Mouse (Mus musculus): ENCODE measurements at regions not wholly inside any gene's neighbourhood (a gene's known extent, or its start where the extent isn't known, plus 50 kb on each side); places are given as distances from the start of the nearest gene placed in this dataset.

DNA sequence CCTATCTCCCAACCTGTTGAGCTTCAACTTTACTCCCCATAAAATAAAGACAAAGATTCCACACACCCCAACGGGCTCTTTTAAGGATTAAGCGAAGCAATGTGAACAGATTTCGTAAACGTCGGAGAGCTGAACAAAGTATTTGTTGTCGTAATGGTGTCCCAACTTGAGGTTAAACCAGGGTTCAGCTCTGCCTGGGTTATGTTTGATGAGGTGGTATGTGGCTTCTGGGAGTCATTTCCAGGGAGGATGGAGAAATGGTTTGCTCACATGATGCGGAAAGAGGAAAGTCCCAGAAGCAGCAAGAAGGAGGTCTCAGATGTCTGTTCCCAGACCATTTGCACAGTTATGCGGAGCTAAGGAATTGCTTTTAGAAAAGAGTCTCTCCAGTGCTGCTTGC is 126.1 kb upstream of the Slc44a1 start:
- TF ChIP-seq POLR2A (IDR thresholded peaks at IDR 0.05; ENCODE audit: borderline replicate concordance, extremely low read depth, low read depth, low read length), result no peak
- no peak for TF ChIP-seq CTCF (IDR thresholded peaks at IDR 0.05; ENCODE audit: insufficient read depth, low read length)
- 86% methylated on average over 8 of the region's 8 CpGs for WGBS
- Histone ChIP-seq H3K4me1 (ENCODE audit: control insufficient read depth, insufficient read depth, low read length) (peaks cover 22% of the 10 kb centered on the region), H3K4me3 (replicated peaks; ENCODE audit: extremely low read depth, low read depth, low read length) (no peak overlapping the region)
- DNase-seq, result no peak

- WGBS, result 60% methylated on average over 4 of the region's 4 CpGs
- TF ChIP-seq POLR2A (IDR thresholded peaks at IDR 0.05; ENCODE audit: borderline replicate concordance, extremely low read depth, low read depth, low read length), result no peak
- TF ChIP-seq CTCF (IDR thresholded peaks at IDR 0.05; ENCODE audit: insufficient read depth, low read length), result no peak
Observed at GRCm38 (mm10) chr4:53307121-53307520, 133.1 kb upstream of the Slc44a1 start.

DNA sequence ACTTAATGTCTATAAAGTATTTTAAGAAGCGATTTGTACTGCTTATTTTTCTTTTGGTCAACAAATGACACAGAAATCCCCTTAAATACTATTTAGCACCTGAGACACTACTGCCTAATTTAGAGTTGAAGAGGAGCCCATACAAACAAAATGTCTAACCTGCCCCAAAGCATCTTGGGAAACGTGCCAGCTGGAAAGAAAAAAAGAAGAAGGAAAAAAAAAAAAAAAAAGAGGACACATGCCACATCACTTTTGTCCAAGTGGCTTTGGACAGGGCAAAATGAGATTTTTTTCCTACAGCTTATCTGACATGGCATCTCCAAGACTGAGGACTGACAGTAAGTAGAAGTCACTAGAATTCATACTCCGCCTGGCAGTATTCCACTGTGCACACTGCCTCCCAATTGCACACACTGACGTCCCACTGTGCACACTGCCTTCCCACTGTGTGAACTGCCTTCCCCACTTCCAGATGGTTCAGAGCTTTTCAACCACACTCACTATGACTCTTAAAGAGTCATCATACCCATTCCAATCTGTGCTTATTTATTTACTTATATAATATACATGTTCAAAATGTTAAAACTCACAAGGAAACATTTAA is 135.3 kb upstream of the Slc44a1 start:
- Histone ChIP-seq H3K4me1 (ENCODE audit: control insufficient read depth, insufficient read depth, low read length) (no peaks in the 10 kb centered on the region; the same call in 1 of the 2 replicates), H3K4me3 (replicated peaks; ENCODE audit: extremely low read depth, low read depth, low read length) (no peak overlapping the region)
- DNase-seq, result no peak
- WGBS, result 77% methylated on average over 4 of the region's 4 CpGs
- no peak for TF ChIP-seq CTCF (IDR thresholded peaks at IDR 0.05; ENCODE audit: insufficient read depth, low read length)
- TF ChIP-seq POLR2A (IDR thresholded peaks at IDR 0.05; ENCODE audit: borderline replicate concordance, extremely low read depth, low read depth, low read length), result no peak

More at GRCm38 (mm10) chr4:53307121-53307520, 133.1 kb upstream of the Slc44a1 start:
- no peak overlapping the region for H3K4me3 ChIP-seq (replicated peaks; ENCODE audit: extremely low read depth, low read depth, low read length)
- H3K4me1 ChIP-seq (ENCODE audit: control insufficient read depth, insufficient read depth, low read length), result no peaks in the 10 kb centered on the region; the same call in 1 of the 2 replicates
- no peak for DNase-seq

- no peak for DNase-seq
- Histone ChIP-seq H3K4me3 (replicated peaks; ENCODE audit: extremely low read depth, low read depth, low read length) (no peak overlapping the region), H3K4me1 (ENCODE audit: control insufficient read depth, insufficient read depth, low read length) (no peaks in the 10 kb centered on the region; the same call in 1 of the 2 replicates)
- WGBS, result 43% methylated on average over 2 of the region's 2 CpGs
- TF ChIP-seq CTCF (IDR thresholded peaks at IDR 0.05; ENCODE audit: insufficient read depth, low read length), result no peak
- TF ChIP-seq POLR2A (IDR thresholded peaks at IDR 0.05; ENCODE audit: borderline replicate concordance, extremely low read depth, low read depth, low read length), result no peak
Observed at GRCm38 (mm10) chr4:53304290-53304654, 135.9 kb upstream of the Slc44a1 start.

DNA sequence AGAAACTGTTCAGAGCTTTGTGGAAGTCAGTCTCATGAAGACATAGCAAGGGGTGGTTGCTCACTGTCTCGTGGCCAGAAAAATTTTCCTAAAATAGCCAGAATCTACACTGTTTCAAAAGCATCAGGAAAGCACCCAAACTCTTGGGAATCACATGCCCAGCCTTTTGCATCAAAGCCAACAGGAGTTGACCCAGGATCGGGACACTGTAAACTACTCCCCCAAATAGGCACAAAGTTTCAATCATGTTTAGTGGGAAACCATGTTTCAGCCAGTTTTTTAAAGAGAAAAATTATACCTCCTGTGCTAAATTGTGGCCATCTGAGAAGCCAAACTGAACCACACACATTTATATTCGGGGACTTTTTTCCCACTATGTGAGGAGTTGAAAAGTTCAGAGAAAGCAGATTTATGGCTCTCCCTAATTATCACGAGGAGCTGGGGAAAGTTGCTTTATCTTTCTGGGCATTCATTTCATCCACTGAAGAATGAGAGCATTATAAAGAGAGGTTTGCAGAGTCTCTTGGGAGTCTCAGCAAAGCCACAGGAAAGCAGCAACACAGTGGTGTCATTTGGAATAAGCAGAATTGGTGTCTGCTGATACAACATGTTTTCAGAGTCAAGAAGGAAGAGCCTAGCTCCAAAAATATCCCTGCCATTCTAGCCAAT is 136.5 kb upstream of the Slc44a1 start:
- Histone ChIP-seq H3K4me3 (replicated peaks; ENCODE audit: extremely low read depth, low read depth, low read length) (no peak overlapping the region), H3K4me1 (ENCODE audit: control insufficient read depth, insufficient read depth, low read length) (no peaks in the 10 kb centered on the region; the same call in 1 of the 2 replicates)
- 53% methylated on average over 4 of the region's 4 CpGs for WGBS
- TF ChIP-seq POLR2A (IDR thresholded peaks at IDR 0.05; ENCODE audit: borderline replicate concordance, extremely low read depth, low read depth, low read length), result no peak
- no peak for TF ChIP-seq CTCF (IDR thresholded peaks at IDR 0.05; ENCODE audit: insufficient read depth, low read length)
- DNase-seq, result no peak

DNA sequence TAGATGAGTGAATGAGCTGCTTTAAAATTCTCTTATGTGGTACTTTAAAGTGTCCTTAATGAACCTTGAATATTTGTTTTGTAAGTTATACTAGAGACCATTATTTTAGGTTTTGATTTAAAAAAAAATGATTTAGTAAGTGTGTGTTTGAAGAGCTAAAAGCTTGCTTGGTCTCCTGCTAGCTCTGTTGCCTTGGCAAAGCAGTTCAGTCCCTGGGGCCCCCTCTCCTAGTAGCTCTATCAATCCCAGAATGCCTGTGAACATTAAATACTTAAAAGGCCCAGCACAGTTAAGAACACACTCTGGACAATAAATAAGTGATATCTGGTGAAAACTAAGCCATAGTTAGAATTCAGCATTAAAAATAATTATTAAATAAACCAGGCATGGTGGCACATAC is 138.3 kb upstream of the Abca1 start:
- DNase-seq, result no peak
- Histone ChIP-seq H3K4me1 (ENCODE audit: control insufficient read depth, insufficient read depth, low read length) (no peaks in the 10 kb centered on the region), H3K4me3 (replicated peaks; ENCODE audit: extremely low read depth, low read depth, low read length) (no peak overlapping the region)
- TF ChIP-seq POLR2A (IDR thresholded peaks at IDR 0.05; ENCODE audit: borderline replicate concordance, extremely low read depth, low read depth, low read length) (no peak), CTCF (IDR thresholded peaks at IDR 0.05; ENCODE audit: insufficient read depth, low read length) (no peak)

DNA sequence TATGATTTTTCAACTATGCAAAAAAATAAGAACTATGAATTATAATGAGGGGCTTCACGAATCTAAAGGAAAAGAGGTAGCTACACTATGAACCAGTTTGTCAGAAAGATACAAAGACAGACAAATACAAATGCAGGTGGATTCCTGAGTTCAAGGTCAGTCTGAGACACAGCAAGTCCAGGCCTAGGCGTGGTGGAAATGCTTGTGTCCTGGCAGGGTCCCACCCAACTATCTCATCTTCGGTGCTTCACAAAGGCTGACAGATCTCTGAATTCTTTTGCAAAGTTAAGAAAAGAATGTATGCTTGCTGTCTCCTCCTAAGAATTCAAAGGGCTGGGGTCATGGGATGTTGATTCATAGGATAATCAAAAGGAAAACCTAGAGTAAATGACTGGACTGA is 132.9 kb upstream of the Abca1 start:
- 94% methylated on average over 3 of the region's 3 CpGs for WGBS
- no peak for DNase-seq
- Histone ChIP-seq H3K4me1 (ENCODE audit: control insufficient read depth, insufficient read depth, low read length) (no peaks in the 10 kb centered on the region), H3K4me3 (replicated peaks; ENCODE audit: extremely low read depth, low read depth, low read length) (no peak overlapping the region)
- TF ChIP-seq CTCF (IDR thresholded peaks at IDR 0.05; ENCODE audit: insufficient read depth, low read length), result no peak
- no peak for TF ChIP-seq POLR2A (IDR thresholded peaks at IDR 0.05; ENCODE audit: borderline replicate concordance, extremely low read depth, low read depth, low read length)

GRCm38 (mm10) chr4:53277741-53278525 is 118.2 kb upstream of the Abca1 start:
- Histone ChIP-seq H3K4me3 (replicated peaks; ENCODE audit: extremely low read depth, low read depth, low read length) (no peak overlapping the region), H3K4me1 (ENCODE audit: control insufficient read depth, insufficient read depth, low read length) (no peaks in the 10 kb centered on the region)
- TF ChIP-seq CTCF (IDR thresholded peaks at IDR 0.05; ENCODE audit: insufficient read depth, low read length) (no peak), POLR2A (IDR thresholded peaks at IDR 0.05; ENCODE audit: borderline replicate concordance, extremely low read depth, low read depth, low read length) (no peak)
- WGBS, result 51% methylated on average over 12 of the region's 12 CpGs
- no peak for DNase-seq

GRCm38 (mm10) chr4:53270433-53270832 is 110.7 kb upstream of the Abca1 start:
- 76% methylated on average over 10 of the region's 10 CpGs for WGBS
- Histone ChIP-seq H3K4me3 (replicated peaks; ENCODE audit: extremely low read depth, low read depth, low read length) (no peak overlapping the region), H3K4me1 (ENCODE audit: control insufficient read depth, insufficient read depth, low read length) (no peaks in the 10 kb centered on the region)
- TF ChIP-seq CTCF (IDR thresholded peaks at IDR 0.05; ENCODE audit: insufficient read depth, low read length), result no peak
- no peak for TF ChIP-seq POLR2A (IDR thresholded peaks at IDR 0.05; ENCODE audit: borderline replicate concordance, extremely low read depth, low read depth, low read length)
- no peak for DNase-seq
